Mouse (Mus musculus) right cerebral cortex, postnatal 25 days (tissue): ENCODE results near the gene Tas1r1.

Experiments used
- DNase-seq: peaks from one replicate; pipeline ENCODE4 v3.0.0; 2022

Tas1r1 gene

GRCm38 (mm10) chr4:152038225-152038984, at the start of gene Tas1r1:
Gene Tas1r1, minus strand, starts transcription at chr4:152038568.
- DNase-seq, result no peak

GRCm38 (mm10) chr4:152088133-152088532, 49.8 kb upstream of the Tas1r1 start:
- DNase-seq, result peak; percentile 68

GRCm38 (mm10) chr4:152087211-152088081, 49.1 kb upstream of the Tas1r1 start:
- DNase-seq, result no peak

GRCm38 (mm10) chr4:152086505-152087210, 48.3 kb upstream of the Tas1r1 start:
- peak; percentile 73 for DNase-seq

GRCm38 (mm10) chr4:152084616-152085015, 46.2 kb upstream of the Tas1r1 start:
- no peak for DNase-seq

GRCm38 (mm10) chr4:152083611-152084220, 45.3 kb upstream of the Tas1r1 start:
- DNase-seq, result no peak

GRCm38 (mm10) chr4:152079931-152080330, 41.6 kb upstream of the Tas1r1 start:
- no peak for DNase-seq

GRCm38 (mm10) chr4:152079261-152079660, 40.9 kb upstream of the Tas1r1 start:
- DNase-seq, result no peak

GRCm38 (mm10) chr4:152078105-152078530, 39.8 kb upstream of the Tas1r1 start:
- DNase-seq, result peak; percentile 50

GRCm38 (mm10) chr4:152077191-152077590, 38.8 kb upstream of the Tas1r1 start:
- DNase-seq, result no peak

- no peak for DNase-seq
These were observed 36.2 kb upstream of the Tas1r1 start for GRCm38 (mm10) chr4:152074548-152074947.

- no peak for DNase-seq
These were observed 35.3 kb upstream of the Tas1r1 start for GRCm38 (mm10) chr4:152073715-152074114.

- no peak for DNase-seq
These were observed 34.3 kb upstream of the Tas1r1 start for GRCm38 (mm10) chr4:152072655-152073054.

GRCm38 (mm10) chr4:152072121-152072601, 33.8 kb upstream of the Tas1r1 start, which contains the start of gene Plekhg5:
Gene Plekhg5, plus strand, starts transcription at chr4:152072498.
- no peak for DNase-seq

- DNase-seq, result no peak
These were observed 32.4 kb upstream of the Tas1r1 start for GRCm38 (mm10) chr4:152070494-152071396.

- no peak for DNase-seq
These were observed 30.9 kb upstream of the Tas1r1 start for GRCm38 (mm10) chr4:152069245-152069644.

GRCm38 (mm10) chr4:152068166-152068724, 29.9 kb upstream of the Tas1r1 start:
- DNase-seq, result no peak

GRCm38 (mm10) chr4:152067280-152067679, 28.9 kb upstream of the Tas1r1 start:
- no peak for DNase-seq

GRCm38 (mm10) chr4:152062390-152063110, 24.2 kb upstream of the Tas1r1 start:
- no peak for DNase-seq

GRCm38 (mm10) chr4:152044609-152045008, 6.2 kb upstream of the Tas1r1 start:
- DNase-seq, result no peak
